Mouse (Mus musculus) lung, embryonic 15.5 days (tissue): ENCODE data around the gene Osbpl6. TPM values are rescaled to one million over a fixed set of nuclear protein-coding genes. Genes with fewer than 3 reads are reported as not detected.

ENCODE experiments used
- ATAC-seq: fragments of 200-750 bp; cut with Nextera tagmentation; 2 replicates; pipeline ENCODE4 v1.8.0; 2017; ENCODE audit warnings: moderate number of reproducible peaks, borderline replicate concordance; ENCODE audit not compliant: low FRiP score, low TSS enrichment; ENCODE audit errors: extremely low read depth
- H3K27ac ChIP-seq: fragments of 300-500 bp; sonication (generic); 2 replicates; pipeline ENCODE4 v1.5.1; 2015; ENCODE audit warnings: moderate library complexity, mild to moderate bottlenecking, inconsistent platforms
- H3K27me3 ChIP-seq: fragments of 300-500 bp; sonication (generic); 2 replicates; pipeline ENCODE4 v1.6.1; 2015; ENCODE audit warnings: inconsistent platforms
- H3K36me3 ChIP-seq: fragments of 300-500 bp; sonication (generic); 2 replicates; pipeline ENCODE4 v1.6.1; 2015; ENCODE audit warnings: inconsistent platforms
- H3K4me1 ChIP-seq: fragments of 300-500 bp; sonication (generic); 2 replicates; pipeline ENCODE4 v1.6.1; 2015; ENCODE audit warnings: inconsistent platforms
- H3K4me2 ChIP-seq: fragments of 300-500 bp; sonication (generic); 2 replicates; pipeline ENCODE4 v1.6.1; 2015; ENCODE audit warnings: inconsistent platforms, mild to moderate bottlenecking, moderate library complexity
- H3K4me3 ChIP-seq: fragments of 300-500 bp; sonication (generic); 2 replicates; pipeline ENCODE4 v1.5.1; 2015; ENCODE audit warnings: mild to moderate bottlenecking, inconsistent platforms
- H3K9ac ChIP-seq: fragments of 300-500 bp; sonication (generic); 2 replicates; pipeline ENCODE4 v1.6.1; 2015; ENCODE audit warnings: inconsistent platforms
- H3K9me3 ChIP-seq: fragments of 300-500 bp; sonication (generic); 2 replicates; pipeline ENCODE4 v1.6.1; 2016; ENCODE audit warnings: inconsistent platforms
- WGBS: fragments of 180-500 bp; shearing (Covaris S2); methylation state at CpG from one replicate; pipeline ENCODE4 v1.1.7; 2015; 5-methylcytosine and 5-hydroxymethylcytosine counted together
- polyA plus RNA-seq: library from polyadenylated mRNA; unstranded; fragments of >200 nt; fragmentation: Nextera tagmentation; extraction: Ambion mirVana; gene quantifications from 2 replicates; pipeline ENCODE4 v1.2.1, GENCODE M21; 2015

Osbpl6 gene
- polyA plus RNA-seq, 1 experiment from 2014 or later, result 21.1 TPM

DNA sequence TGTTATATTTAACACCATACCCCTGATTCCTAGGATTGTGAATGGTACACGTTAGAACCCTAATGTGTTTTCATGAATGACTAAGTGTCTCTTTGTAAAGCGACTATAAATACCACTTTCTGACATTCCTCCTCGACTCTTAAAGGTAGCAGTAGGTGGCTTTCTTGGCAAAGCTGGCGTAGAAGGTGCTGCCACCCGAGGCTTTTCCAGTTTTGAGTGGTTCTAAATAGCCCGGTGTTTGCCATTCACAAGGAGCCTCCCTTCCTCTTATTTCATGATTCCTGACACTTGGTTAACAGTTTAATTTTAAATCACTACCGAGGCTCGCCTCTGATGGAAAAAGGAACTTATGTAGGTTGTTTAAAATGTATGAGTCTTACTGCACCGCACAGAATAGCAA is 64.1 kb downstream of the Osbpl6 start:
- H3K4me2 ChIP-seq, result no peak overlapping the region
- H3K27ac ChIP-seq, result no peak overlapping the region
- ATAC-seq, result no peak

DNA sequence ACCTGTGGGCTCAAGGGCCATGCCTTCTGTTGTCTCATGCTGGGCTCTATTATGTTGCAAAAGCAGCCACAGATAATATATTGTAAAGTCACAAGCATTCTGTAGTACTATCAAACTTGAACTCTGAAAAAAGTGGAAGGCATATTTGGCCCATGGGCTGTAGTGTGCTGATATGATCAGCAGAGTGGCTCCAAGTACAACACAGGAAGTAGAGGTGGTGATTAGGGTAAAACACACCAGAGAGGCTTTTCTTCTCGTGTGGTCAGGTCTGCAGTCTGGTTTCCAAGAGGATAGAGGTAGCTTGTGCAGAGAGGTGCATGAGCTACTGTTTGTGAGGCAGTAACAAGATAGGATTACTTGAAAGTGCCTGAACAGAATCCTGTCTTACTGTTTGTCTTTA is 69.5 kb downstream of the Osbpl6 start:
- Histone ChIP-seq H3K4me3 (no peak overlapping the region), H3K9ac (no peak overlapping the region), H3K27me3 (no peaks in the 10 kb centered on the region), H3K27ac (no peak overlapping the region), H3K4me1 (no peaks in the 10 kb centered on the region), H3K9me3 (no peaks in the 10 kb centered on the region), H3K4me2 (no peak overlapping the region), H3K36me3 (no peaks in the 10 kb centered on the region)
- ATAC-seq, result no peak
- WGBS, result 21% methylated on average over 1 of the region's 1 CpGs

More for the DNA sequence above, 64.1 kb downstream of the Osbpl6 start:
- H3K36me3 ChIP-seq, result no peaks in the 10 kb centered on the region
- H3K4me3 ChIP-seq, result no peak overlapping the region
- H3K27me3 ChIP-seq, result no peaks in the 10 kb centered on the region
- WGBS, result 61% methylated on average over 9 of the region's 9 CpGs
- H3K4me1 ChIP-seq, result peaks cover 5% of the 10 kb centered on the region
- H3K9ac ChIP-seq, result no peak overlapping the region
- no peaks in the 10 kb centered on the region for H3K9me3 ChIP-seq

DNA sequence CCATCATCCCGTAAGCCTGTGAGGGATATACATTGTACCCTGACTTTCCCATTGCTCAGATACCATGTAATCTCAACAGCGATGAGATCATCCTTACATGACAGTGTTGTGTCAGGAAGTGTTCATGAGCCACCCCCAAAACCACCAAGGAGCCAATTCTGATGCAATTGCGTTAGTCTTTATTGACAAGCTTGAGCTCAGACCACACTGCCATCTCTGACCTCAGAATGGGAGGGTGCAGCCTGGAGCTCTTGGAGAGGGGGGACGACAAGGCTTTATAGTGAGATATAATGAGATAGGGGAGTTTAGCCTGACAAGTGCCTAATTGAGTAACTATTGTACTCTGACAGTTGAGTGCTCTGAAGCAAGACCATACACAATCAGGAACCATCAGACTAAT is 82.5 kb downstream of the Osbpl6 start:
- Histone ChIP-seq H3K27ac (no peak overlapping the region), H3K4me1 (no peaks in the 10 kb centered on the region), H3K36me3 (no peaks in the 10 kb centered on the region), H3K27me3 (no peaks in the 10 kb centered on the region), H3K9ac (no peak overlapping the region), H3K9me3 (no peaks in the 10 kb centered on the region), H3K4me2 (no peak overlapping the region), H3K4me3 (no peak overlapping the region)
- 84% methylated on average over 4 of the region's 4 CpGs for WGBS
- no peak for ATAC-seq

DNA sequence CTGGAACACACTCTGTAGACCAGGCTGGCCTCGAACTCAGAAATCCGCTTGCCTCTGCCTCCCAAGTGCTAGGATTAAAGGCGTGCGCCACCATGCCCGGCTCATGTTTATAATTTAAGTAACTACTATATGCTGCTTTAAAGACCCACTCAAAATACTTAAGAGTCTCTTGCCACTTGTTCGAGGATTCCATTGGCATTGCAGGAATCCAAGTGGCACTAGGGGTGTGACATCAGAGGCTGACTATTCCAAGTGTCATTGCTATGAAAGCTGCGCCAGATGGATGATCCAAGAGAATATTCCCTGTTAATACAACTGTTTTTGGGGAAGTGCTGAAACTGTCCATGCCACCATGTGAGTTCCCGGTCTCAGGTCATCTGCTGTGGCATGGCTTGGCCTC is 83.9 kb downstream of the Osbpl6 start:
- no peaks in the 10 kb centered on the region for H3K27me3 ChIP-seq
- no peaks in the 10 kb centered on the region for H3K4me1 ChIP-seq
- ATAC-seq, result no peak; the same call in 1 of the 2 replicates
- H3K36me3 ChIP-seq, result no peaks in the 10 kb centered on the region
- WGBS, result 69% methylated on average over 8 of the region's 8 CpGs
- no peak overlapping the region for H3K4me3 ChIP-seq
- no peak overlapping the region for H3K4me2 ChIP-seq
- H3K9me3 ChIP-seq, result no peaks in the 10 kb centered on the region
- H3K27ac ChIP-seq, result no peak overlapping the region
- no peak overlapping the region for H3K9ac ChIP-seq

DNA sequence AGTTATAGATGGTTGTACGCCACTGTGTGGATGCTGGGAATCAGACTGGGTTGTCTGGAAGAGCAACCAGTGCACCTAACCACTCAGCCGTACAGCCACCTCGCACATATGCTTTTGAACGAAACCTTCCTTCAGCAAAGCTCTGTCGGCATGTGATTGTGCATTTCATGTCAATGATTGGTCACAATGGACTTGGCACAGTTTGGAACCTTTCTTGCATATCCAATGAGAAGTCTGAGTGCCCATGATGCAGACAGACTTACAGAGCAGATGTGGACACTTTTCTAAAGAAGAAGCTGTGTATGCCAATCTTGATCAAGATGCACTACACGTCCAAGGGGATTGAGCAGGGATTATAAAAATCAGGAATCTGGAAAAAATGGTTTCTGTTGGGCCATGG is 85.1 kb downstream of the Osbpl6 start:
- no peak overlapping the region for H3K27ac ChIP-seq
- H3K9ac ChIP-seq, result no peak overlapping the region
- no peak overlapping the region for H3K4me3 ChIP-seq
- WGBS, result 86% methylated on average over 6 of the region's 6 CpGs
- no peaks in the 10 kb centered on the region for H3K4me1 ChIP-seq
- no peaks in the 10 kb centered on the region for H3K9me3 ChIP-seq
- H3K36me3 ChIP-seq, result no peaks in the 10 kb centered on the region
- H3K27me3 ChIP-seq, result no peaks in the 10 kb centered on the region
- H3K4me2 ChIP-seq, result no peak overlapping the region
- ATAC-seq, result no peak

DNA sequence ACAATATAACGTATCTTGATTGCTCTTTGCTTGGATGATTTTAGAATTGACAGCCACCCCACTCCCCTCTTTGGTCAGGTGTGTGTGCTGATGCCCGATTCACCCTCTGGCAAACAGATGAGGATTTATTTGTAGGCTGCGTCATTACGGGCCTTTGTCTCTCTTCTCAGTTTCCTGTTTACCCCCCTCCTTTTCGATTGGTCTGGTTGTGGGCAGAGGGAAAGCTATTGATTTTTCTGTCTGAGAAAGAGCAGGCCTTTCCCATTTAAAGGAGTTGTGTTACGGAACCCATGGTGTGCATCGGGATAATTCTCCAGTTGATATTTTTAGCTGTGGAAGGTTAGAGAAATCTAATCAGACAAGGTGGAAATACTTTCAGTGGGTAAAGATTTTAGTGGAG is 85.9 kb downstream of the Osbpl6 start:
- H3K27me3 ChIP-seq, result no peaks in the 10 kb centered on the region
- H3K4me3 ChIP-seq, result no peak overlapping the region
- H3K9ac ChIP-seq, result no peak overlapping the region
- H3K27ac ChIP-seq, result no peak overlapping the region
- 63% methylated on average over 7 of the region's 7 CpGs for WGBS
- H3K4me2 ChIP-seq, result no peak overlapping the region
- H3K9me3 ChIP-seq, result no peaks in the 10 kb centered on the region
- no peak for ATAC-seq
- H3K4me1 ChIP-seq, result no peaks in the 10 kb centered on the region
- H3K36me3 ChIP-seq, result no peaks in the 10 kb centered on the region

DNA sequence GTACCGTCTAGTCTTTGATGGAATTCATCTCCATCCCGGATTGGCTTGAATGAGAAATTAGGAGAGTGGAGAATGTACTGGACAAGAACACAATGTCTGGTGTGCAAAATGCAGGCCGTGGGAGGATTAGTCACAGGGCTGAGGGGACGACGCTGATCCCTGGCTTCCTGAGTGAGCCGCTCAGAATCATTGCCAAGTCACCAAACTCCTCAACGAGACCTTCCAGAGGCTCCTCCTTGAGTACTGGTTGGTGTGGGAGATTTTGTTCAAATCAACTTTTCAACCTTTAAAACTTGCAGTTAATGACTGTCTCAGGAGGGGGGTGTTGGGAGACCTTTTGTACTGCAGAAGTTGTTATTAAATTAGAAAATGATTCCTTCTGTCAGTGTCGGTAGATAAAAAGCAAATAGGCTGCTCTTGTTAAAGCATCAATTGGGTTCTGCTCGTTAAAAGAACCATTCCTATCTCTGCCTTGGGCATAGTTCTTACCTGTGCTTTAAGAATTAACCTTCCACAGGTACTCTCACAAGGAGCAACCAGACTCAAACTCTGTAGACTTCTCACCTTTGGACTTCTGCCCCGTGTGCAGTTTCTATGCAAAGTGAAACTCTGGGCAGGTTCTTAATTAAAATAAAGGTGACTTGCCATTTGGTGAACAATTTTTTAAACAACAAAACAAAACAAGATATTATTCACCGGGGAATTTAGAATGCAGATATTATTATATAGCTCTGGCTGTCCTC is 89.9 kb downstream of the Osbpl6 start:
- no peaks in the 10 kb centered on the region for H3K27me3 ChIP-seq
- H3K4me1 ChIP-seq, result no peaks in the 10 kb centered on the region
- WGBS, result 74% methylated on average over 11 of the region's 11 CpGs
- no peak overlapping the region for H3K9ac ChIP-seq
- no peak overlapping the region for H3K4me2 ChIP-seq
- no peak for ATAC-seq
- no peak overlapping the region for H3K27ac ChIP-seq
- no peak overlapping the region for H3K4me3 ChIP-seq
- H3K9me3 ChIP-seq, result no peaks in the 10 kb centered on the region
- no peaks in the 10 kb centered on the region for H3K36me3 ChIP-seq

DNA sequence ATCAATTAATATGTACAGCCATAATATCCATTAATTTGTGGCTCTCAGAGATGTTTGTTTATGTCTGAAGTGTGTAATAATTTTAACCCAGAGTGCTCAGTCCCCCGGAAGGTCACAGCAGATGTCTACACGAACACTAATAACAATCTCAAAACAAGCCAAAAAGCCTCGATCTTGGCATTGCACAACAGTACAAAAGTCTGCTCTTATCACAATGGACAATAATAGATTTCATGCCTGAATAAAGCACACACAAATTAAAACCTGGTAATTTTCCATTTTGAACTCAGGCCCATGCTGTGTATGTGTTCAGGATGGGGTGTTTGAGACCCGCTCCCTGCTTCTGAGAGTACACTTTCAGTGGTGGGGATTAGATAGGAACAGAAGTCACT is 90.4 kb downstream of the Osbpl6 start:
- H3K4me1 ChIP-seq, result no peaks in the 10 kb centered on the region
- H3K9ac ChIP-seq, result no peak overlapping the region
- H3K4me2 ChIP-seq, result no peak overlapping the region
- no peak for ATAC-seq
- no peaks in the 10 kb centered on the region for H3K27me3 ChIP-seq
- no peaks in the 10 kb centered on the region for H3K36me3 ChIP-seq
- no peak overlapping the region for H3K27ac ChIP-seq
- 77% methylated on average over 4 of the region's 4 CpGs for WGBS
- no peak overlapping the region for H3K4me3 ChIP-seq
- H3K9me3 ChIP-seq, result no peaks in the 10 kb centered on the region

DNA sequence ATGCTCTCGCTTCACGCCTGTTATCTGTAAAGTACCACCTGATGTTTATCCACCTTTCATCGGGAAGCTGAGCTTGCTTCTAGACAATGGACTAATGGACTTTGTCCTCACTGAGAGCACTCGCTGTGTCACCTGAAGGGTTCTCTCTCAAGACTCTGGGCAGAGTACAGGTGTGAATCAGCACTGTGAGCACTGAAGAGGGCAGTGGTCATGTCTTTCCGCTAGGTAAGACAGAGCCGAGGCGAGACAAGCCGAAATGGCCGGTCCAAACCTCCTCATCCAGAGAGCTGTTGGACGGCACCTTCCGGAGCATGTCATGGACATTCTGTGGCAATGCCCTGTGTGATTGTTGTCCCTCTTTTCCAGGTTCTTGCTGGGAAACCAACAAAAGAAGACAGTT is 92.6 kb downstream of the Osbpl6 start:
- Histone ChIP-seq H3K27ac (no peak overlapping the region), H3K4me3 (no peak overlapping the region), H3K36me3 (no peaks in the 10 kb centered on the region), H3K4me1 (no peaks in the 10 kb centered on the region), H3K27me3 (no peaks in the 10 kb centered on the region), H3K9ac (no peak overlapping the region), H3K9me3 (no peaks in the 10 kb centered on the region), H3K4me2 (no peak overlapping the region)
- WGBS, result 85% methylated on average over 11 of the region's 11 CpGs
- ATAC-seq, result no peak

DNA sequence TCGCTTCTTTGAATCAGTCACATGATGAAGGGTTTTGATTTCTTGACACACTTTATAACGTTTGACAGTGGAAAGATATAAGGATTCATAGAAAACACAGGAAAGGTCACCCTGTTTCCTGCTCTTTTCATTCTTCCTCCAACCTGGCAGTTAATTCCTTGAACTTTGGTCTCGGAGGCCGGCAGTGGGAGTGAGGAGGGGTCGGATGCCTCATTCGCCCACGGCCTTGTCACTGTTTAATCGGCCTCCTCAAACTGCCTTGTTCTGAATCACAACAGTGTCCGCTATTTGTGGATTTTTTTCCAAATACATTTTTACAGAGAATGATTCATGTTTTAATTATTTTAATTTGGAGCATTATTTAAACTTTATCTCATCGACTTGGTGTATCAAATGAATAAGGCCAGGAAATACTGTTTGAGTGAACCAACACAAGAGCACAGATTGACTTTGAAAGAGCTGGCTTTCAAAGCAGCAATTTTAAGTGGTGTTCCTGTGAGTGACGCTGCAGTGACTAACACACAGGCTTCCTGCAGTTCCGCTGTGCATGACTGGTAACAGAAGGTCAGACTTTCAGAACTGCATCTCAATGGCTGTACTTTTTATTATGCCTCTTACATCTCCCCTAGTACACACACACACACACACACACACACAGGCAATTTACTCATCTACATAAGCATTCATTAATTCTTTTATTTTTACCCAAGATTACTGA is 98.0 kb downstream of the Osbpl6 start:
- Histone ChIP-seq H3K36me3 (no peaks in the 10 kb centered on the region), H3K9me3 (no peaks in the 10 kb centered on the region), H3K4me2 (no peak overlapping the region), H3K4me1 (no peaks in the 10 kb centered on the region), H3K27me3 (no peaks in the 10 kb centered on the region), H3K27ac (no peak overlapping the region), H3K9ac (no peak overlapping the region), H3K4me3 (no peak overlapping the region)
- no peak for ATAC-seq
- 48% methylated on average over 12 of the region's 12 CpGs for WGBS

DNA sequence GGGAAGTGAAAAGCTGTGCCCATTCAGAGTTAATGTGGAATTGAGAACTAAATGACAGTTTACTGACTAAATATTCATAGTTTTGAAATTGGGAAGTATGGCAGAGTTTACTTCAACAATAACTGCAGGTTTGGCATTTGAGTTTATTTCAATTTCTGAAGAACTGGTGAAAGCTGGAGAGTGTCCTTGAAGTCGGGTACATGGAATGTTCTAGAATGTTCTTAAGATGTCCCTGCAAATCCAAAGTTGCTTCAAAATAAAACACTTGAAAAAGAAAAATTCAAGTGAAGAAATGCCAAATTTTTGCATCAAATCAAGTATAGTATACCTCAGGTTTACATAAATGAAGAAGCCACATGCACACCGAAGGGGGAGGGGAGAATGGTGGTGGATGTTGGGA is 98.7 kb downstream of the Osbpl6 start:
- 75% methylated on average over 2 of the region's 2 CpGs for WGBS
- Histone ChIP-seq H3K36me3 (no peaks in the 10 kb centered on the region), H3K9ac (no peak overlapping the region), H3K27ac (no peak overlapping the region), H3K9me3 (no peaks in the 10 kb centered on the region), H3K4me2 (no peak overlapping the region), H3K4me1 (no peaks in the 10 kb centered on the region), H3K4me3 (no peak overlapping the region), H3K27me3 (no peaks in the 10 kb centered on the region)
- no peak for ATAC-seq

DNA sequence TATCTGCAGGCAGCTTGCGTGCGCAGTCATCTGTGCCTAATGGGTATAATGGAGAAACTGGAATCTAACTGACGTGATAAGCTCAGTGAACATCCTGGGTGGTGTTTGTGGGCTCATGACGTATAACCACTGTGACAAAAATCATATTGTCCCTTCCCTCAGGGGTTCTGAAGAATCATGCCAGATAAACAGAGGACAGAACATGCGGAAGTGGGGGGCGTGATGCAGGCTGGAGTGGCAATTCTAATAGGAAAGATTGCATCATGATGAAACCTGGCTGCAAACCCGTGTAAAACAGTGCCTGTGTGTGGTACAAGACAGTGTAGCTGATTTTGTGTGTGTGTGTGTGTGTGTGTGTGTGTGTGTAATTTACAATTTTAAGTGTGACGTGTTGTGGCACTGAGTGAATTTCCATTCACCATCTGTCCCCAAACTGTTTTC is 105.0 kb downstream of the Osbpl6 start:
- H3K4me2 ChIP-seq, result no peak overlapping the region
- H3K4me3 ChIP-seq, result no peak overlapping the region
- no peaks in the 10 kb centered on the region for H3K36me3 ChIP-seq
- H3K9ac ChIP-seq, result no peak overlapping the region
- no peak overlapping the region for H3K27ac ChIP-seq
- no peaks in the 10 kb centered on the region for H3K9me3 ChIP-seq
- no peaks in the 10 kb centered on the region for H3K4me1 ChIP-seq
- whole genome bisulfite sequencing, result 77% methylated on average over 8 of the region's 8 CpGs
- H3K27me3 ChIP-seq, result no peaks in the 10 kb centered on the region
- ATAC-seq, result no peak
